Mouse (Mus musculus) B cell, adult (primary cell): ENCODE data around the gene Lgi2. TPM values are rescaled to one million over a fixed set of nuclear protein-coding genes. Genes with fewer than 3 reads are reported as not detected.

Source experiments
- total RNA-seq: library from RNA; stranded (reverse); gene quantifications from 4 replicates; pipeline ENCODE4 v1.2.4, GENCODE M21; 2023; ENCODE audit not compliant: inconsistent age

The Lgi2 gene
- not detected in 4 replicates for total RNA-seq

DNA sequence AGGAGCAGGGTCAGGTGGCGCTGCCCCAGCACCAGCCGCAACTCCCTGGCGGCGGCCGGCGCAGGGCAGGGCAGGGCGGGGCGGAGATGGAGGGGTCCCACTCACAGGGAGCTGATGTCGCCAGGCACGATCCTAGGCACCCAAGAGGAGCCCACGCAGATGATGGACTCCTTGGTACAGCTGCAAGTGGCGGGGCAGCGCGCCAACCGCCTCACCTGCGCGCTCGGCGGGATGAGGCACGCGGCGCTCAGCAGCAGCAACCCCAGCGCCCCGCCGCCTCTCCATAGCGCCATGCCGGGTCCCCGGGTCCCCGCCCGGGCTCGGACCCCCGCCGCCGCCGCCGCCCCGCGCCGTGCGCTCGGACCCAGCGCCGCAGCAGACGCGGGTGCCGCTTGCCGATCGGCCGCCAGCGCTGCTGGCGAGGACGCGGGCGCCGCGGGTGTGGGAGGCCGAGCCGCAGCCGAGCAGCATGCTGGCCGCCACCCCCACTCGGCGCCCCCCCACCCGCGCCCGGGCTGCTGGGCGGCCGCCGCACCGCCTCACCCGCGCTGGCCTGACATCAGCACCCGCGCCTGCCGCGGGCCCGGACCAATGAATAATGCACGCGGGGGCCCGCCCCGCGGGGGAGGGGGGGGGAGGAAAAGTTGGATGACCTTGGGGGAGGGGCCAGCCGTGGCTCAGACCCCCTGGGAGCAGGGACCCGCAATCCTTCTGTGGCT is at the start of gene Lgi2:
TSS of gene Lgi2 (minus strand) at position 650 of the 719 bp plus-strand sequence.

Other genes starting within 250 kb of the Lgi2 start
- not detected in 4 replicates for gene Sod3, start 202.7 kb downstream of the Lgi2 start, total RNA-seq
- not detected in 4 replicates for gene Ccdc149, start 94.9 kb downstream of the Lgi2 start, total RNA-seq
- 13.9 to 19.0 TPM (median 16.6 TPM) in 4 replicates for gene Sepsecs, start 103.2 kb upstream of the Lgi2 start, total RNA-seq
- gene Pi4k2b, start 175.1 kb upstream of the Lgi2 start, total RNA-seq = 12.9 to 17.5 TPM (median 14.9 TPM) in 4 replicates
- 14.1 to 17.8 TPM (median 14.7 TPM) in 4 replicates for gene Zcchc4, start 208.9 kb upstream of the Lgi2 start, total RNA-seq